Mouse (Mus musculus): ENCODE measurements around the gene Btbd6. TPM values are rescaled to one million over a fixed set of nuclear protein-coding genes. Genes with fewer than 3 reads are reported as not detected.

Btbd6 gene
- polyA plus RNA-seq, 1 experiment: 25.3 TPM

DNA sequence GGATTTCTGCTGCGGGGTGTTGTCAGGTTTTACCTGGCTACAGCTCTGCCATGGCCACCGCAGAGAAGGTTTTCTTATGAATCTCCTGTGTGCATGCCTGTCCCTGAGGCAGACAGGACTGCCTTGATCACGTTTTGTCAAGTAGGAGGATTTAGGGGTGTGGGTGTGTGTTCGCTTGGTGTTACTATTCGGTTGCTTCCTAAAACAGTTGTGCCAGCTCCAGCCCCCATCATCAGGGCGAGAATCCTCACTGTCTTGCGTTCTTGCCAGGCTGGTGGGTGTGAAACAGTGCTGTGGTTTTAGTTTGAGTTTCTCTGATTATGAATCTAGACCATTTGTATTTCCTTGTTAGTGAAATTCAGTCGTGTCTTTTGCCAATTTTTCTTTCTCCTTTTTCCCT lies 40.7 kb downstream of the Btbd6 start:
- Histone ChIP-seq H3K36me3 (replicated peaks; ENCODE audit: low read length) (no peaks in the 10 kb centered on the region), H3K4me1 (peaks cover 53% of the 10 kb centered on the region), H3K9me3 (no peaks in the 10 kb centered on the region), H3K27me3 (replicated peaks) (peaks cover 27% of the 10 kb centered on the region), H3K4me3 (replicated peaks) (no peak overlapping the region)
- TF ChIP-seq FLI1 (IDR thresholded peaks at IDR 0.05; ENCODE audit: low read length) (no peak), GATA1 (IDR thresholded peaks at IDR 0.05; ENCODE audit: borderline replicate concordance, low read length) (no peak)

GRCm38 (mm10) chr12:113017429-113017984 lies 41.2 kb downstream of the Btbd6 start:
- H3K4me3 ChIP-seq (replicated peaks): peak overlapping the region; percentile 77
- TF ChIP-seq GATA1 (IDR thresholded peaks at IDR 0.05; ENCODE audit: borderline replicate concordance, low read length) (no peak), FLI1 (IDR thresholded peaks at IDR 0.05; ENCODE audit: low read length) (no peak)
- peaks cover 27% of the 10 kb centered on the region for H3K27me3 ChIP-seq (replicated peaks)
- H3K36me3 ChIP-seq (replicated peaks; ENCODE audit: low read length): no peaks in the 10 kb centered on the region
- H3K9me3 ChIP-seq: no peaks in the 10 kb centered on the region
- H3K4me1 ChIP-seq: peaks cover 47% of the 10 kb centered on the region

DNA sequence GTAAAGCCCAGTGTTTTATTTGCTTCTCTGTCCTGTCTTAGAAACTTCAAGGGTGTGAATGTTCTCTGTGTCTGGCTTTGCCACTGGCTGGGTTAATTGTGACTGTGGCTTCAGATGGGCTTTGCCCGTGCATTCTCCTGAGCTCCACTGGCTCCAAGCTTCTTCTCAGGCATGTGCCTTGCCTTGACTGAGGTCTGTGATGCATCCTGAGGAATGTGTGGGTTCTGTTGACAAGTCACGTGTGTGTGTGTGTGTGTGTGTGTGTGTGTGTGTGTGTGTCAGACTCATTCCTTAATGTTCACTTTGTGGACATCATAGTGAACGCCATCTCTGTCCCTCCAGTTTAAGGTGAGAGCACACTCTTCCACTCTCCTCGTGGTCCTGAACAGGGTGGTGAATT lies 42.5 kb downstream of the Btbd6 start:
- TF ChIP-seq GATA1 (IDR thresholded peaks at IDR 0.05; ENCODE audit: borderline replicate concordance, low read length) (no peak), FLI1 (IDR thresholded peaks at IDR 0.05; ENCODE audit: low read length) (no peak)
- Histone ChIP-seq H3K4me1 (peaks cover 46% of the 10 kb centered on the region), H3K4me3 (replicated peaks) (no peak overlapping the region), H3K36me3 (replicated peaks; ENCODE audit: low read length) (peaks cover under 1% of the 10 kb centered on the region), H3K27me3 (replicated peaks) (peaks cover 26% of the 10 kb centered on the region), H3K9me3 (no peaks in the 10 kb centered on the region)

- H3K4me1 ChIP-seq: peaks cover 52% of the 10 kb centered on the region
- H3K9me3 ChIP-seq: 0 out of 2 replicates have a peak, but pooled peaks cover under 1% of the 10 kb centered on the region
- no peak for TF ChIP-seq GATA1 (IDR thresholded peaks at IDR 0.05; ENCODE audit: borderline replicate concordance, low read length)
- TF ChIP-seq FLI1 (IDR thresholded peaks at IDR 0.05; ENCODE audit: low read length): no peak
- no peak overlapping the region for H3K4me3 ChIP-seq (replicated peaks)
- H3K27me3 ChIP-seq (replicated peaks): peaks cover 23% of the 10 kb centered on the region
- peaks cover 7% of the 10 kb centered on the region for H3K36me3 ChIP-seq (replicated peaks; ENCODE audit: low read length)
These were observed 45.2 kb downstream of the Btbd6 start for GRCm38 (mm10) chr12:113021488-113021887.

DNA sequence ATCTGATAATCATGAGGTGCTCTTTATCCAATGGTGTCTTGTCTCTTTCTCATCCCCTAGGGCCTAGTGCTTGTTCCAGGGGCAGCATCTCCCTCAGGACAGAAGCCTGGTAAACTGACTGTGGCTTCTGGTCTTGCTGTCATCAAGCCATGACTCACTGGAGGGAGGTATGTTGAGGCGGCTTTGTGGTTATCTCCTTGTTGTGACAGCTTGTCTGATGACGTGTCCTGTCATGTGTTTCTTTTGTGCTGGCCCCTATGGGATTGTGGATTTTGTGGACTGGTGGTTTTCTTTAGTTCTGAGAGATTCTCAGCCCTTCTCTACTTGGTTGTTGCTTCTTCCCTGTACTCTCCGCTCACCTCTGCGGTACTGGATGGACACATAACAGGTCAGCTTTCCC lies 46.8 kb downstream of the Btbd6 start:
- H3K4me1 ChIP-seq: peaks cover 52% of the 10 kb centered on the region
- H3K9me3 ChIP-seq: 0 out of 2 replicates have a peak, but pooled peaks cover 3% of the 10 kb centered on the region
- peaks cover 22% of the 10 kb centered on the region for H3K27me3 ChIP-seq (replicated peaks)
- TF ChIP-seq GATA1 (IDR thresholded peaks at IDR 0.05; ENCODE audit: borderline replicate concordance, low read length) (no peak), FLI1 (IDR thresholded peaks at IDR 0.05; ENCODE audit: low read length) (no peak)
- peak overlapping the region; percentile 66 for H3K4me3 ChIP-seq (replicated peaks)
- peaks cover 15% of the 10 kb centered on the region for H3K36me3 ChIP-seq (replicated peaks; ENCODE audit: low read length)

DNA sequence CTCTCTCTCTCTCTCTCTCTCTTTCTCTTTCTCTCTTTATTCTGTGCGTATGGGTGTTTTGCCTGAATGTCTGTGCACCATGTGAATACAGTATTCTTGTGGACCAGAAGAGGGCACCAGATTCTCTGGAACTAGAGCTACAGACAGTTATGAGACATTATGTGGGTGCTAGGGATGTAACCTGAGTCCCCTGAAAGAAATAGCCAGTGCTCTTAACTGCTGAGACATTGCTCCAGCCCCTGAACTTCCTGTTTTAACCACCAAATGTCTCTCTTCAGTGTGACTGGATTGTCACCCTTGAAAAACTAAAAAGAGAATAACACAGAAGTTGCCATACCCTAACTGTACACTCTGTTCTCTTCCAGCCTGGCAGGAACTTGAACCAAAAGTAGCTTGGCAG lies 50.3 kb downstream of the Btbd6 start:
- H3K9me3 ChIP-seq: 0 out of 2 replicates have a peak, but pooled peaks cover 3% of the 10 kb centered on the region
- no peak overlapping the region for H3K4me3 ChIP-seq (replicated peaks)
- TF ChIP-seq FLI1 (IDR thresholded peaks at IDR 0.05; ENCODE audit: low read length) (no peak), GATA1 (IDR thresholded peaks at IDR 0.05; ENCODE audit: borderline replicate concordance, low read length) (no peak)
- peaks cover 18% of the 10 kb centered on the region for H3K36me3 ChIP-seq (replicated peaks; ENCODE audit: low read length)
- peaks cover 82% of the 10 kb centered on the region for H3K4me1 ChIP-seq
- peaks cover 31% of the 10 kb centered on the region for H3K27me3 ChIP-seq (replicated peaks)

DNA sequence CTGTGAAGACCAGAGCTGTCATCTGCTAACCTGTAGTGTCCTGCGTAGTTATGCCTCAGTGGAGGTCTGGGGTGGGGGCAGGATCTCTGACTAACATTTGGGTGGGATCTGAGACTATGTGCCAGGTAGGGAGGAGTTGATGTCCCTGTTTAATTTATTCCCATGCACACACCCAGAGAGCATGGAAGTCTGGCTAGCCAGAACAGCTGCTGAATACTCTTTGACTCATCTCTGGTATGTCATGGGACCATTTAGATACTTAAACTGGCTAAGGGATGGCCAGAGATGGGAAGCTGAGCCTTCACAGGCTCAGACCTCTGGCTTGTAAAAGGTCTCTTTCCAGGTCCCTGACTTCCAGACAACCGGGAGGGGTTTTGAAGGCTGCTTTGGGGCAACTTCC lies 51.2 kb downstream of the Btbd6 start:
- Histone ChIP-seq H3K9me3 (0 out of 2 replicates have a peak, but pooled peaks cover 3% of the 10 kb centered on the region), H3K4me1 (peaks cover 91% of the 10 kb centered on the region), H3K4me3 (replicated peaks) (no peak overlapping the region), H3K36me3 (replicated peaks; ENCODE audit: low read length) (peaks cover 21% of the 10 kb centered on the region), H3K27me3 (replicated peaks) (peaks cover 36% of the 10 kb centered on the region)
- no peak for TF ChIP-seq GATA1 (IDR thresholded peaks at IDR 0.05; ENCODE audit: borderline replicate concordance, low read length)
- TF ChIP-seq FLI1 (IDR thresholded peaks at IDR 0.05; ENCODE audit: low read length): no peak

DNA sequence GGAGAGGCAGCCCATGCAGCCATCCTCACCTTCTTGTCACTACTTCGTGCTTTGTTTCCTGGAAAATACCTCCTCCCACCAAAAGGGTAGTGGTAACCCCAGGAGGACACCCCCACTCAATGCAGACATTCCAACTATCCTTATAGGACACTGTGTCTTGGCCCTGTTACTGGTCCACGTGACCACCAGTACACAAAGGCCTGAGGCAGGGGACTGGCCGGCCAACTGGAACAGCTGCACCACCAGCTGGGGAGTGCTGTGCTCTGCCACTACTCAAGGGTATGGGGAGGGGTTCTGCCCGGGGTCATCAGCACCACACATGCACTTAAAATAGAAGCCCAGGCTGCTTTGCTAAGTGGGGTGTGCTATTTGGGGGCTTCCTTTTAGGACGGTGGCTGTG lies 51.8 kb downstream of the Btbd6 start:
- TF ChIP-seq GATA1 (IDR thresholded peaks at IDR 0.05; ENCODE audit: borderline replicate concordance, low read length) (no peak), FLI1 (IDR thresholded peaks at IDR 0.05; ENCODE audit: low read length) (no peak)
- Histone ChIP-seq H3K9me3 (0 out of 2 replicates have a peak, but pooled peaks cover 3% of the 10 kb centered on the region), H3K4me3 (replicated peaks) (no peak overlapping the region), H3K36me3 (replicated peaks; ENCODE audit: low read length) (peaks cover 25% of the 10 kb centered on the region), H3K27me3 (replicated peaks) (peaks cover 42% of the 10 kb centered on the region), H3K4me1 (peaks cover 93% of the 10 kb centered on the region)

Other genes starting within 250 kb of the Btbd6 start
- gene Pld4, start 215.8 kb upstream of the Btbd6 start, polyA plus RNA-seq (2012; ENCODE audit: insufficient read depth, low replicate concordance): 11.4 and 36.3 TPM in 2 replicates
- gene Ahnak2, start 173.8 kb upstream of the Btbd6 start, polyA plus RNA-seq (2012; ENCODE audit: insufficient read depth, low replicate concordance): 3.3 TPM in 1 of 2 replicates, not detected in the other
- gene Clba1, start 167.5 kb upstream of the Btbd6 start, polyA plus RNA-seq (2012; ENCODE audit: insufficient read depth, low replicate concordance): 8.2 and 25.4 TPM in 2 replicates
- gene Cdca4, start 147.1 kb upstream of the Btbd6 start, polyA plus RNA-seq (2012; ENCODE audit: insufficient read depth, low replicate concordance): 3.2 and 11.7 TPM in 2 replicates
- gene Gpr132, start 108.3 kb upstream of the Btbd6 start, polyA plus RNA-seq (2012; ENCODE audit: insufficient read depth, low replicate concordance): 1.2 TPM in 1 of 2 replicates, not detected in the other
- gene Jag2, start 46.7 kb upstream of the Btbd6 start, polyA plus RNA-seq (2012; ENCODE audit: insufficient read depth, low replicate concordance): 4.8 and 14.7 TPM in 2 replicates
- gene Nudt14, start 34.4 kb upstream of the Btbd6 start, polyA plus RNA-seq (2012; ENCODE audit: insufficient read depth, low replicate concordance): 14.1 and 42.5 TPM in 2 replicates
- gene Brf1, start 24.2 kb downstream of the Btbd6 start, polyA plus RNA-seq (2012; ENCODE audit: insufficient read depth, low replicate concordance): 11.5 and 16.3 TPM in 2 replicates
- gene Pacs2, start 38.0 kb downstream of the Btbd6 start, polyA plus RNA-seq (2012; ENCODE audit: insufficient read depth, low replicate concordance): 7.0 and 8.7 TPM in 2 replicates
- not detected in 2 replicates for gene Tex22, start 98.0 kb downstream of the Btbd6 start, polyA plus RNA-seq (2012; ENCODE audit: insufficient read depth, low replicate concordance)
- 120 and 145 TPM in 2 replicates for gene Mta1, start 121.8 kb downstream of the Btbd6 start, polyA plus RNA-seq (2012; ENCODE audit: insufficient read depth, low replicate concordance)
- 6.1 and 14.4 TPM in 2 replicates for gene Crip2, start 163.8 kb downstream of the Btbd6 start, polyA plus RNA-seq (2012; ENCODE audit: insufficient read depth, low replicate concordance)
- gene Crip1, start 169.8 kb downstream of the Btbd6 start, polyA plus RNA-seq (2012; ENCODE audit: insufficient read depth, low replicate concordance): 12.3 and 39.8 TPM in 2 replicates
- gene Tedc1, start 179.9 kb downstream of the Btbd6 start, polyA plus RNA-seq (2012; ENCODE audit: insufficient read depth, low replicate concordance): 2.0 and 7.6 TPM in 2 replicates
- not detected in 2 replicates for gene Tmem121, start 209.4 kb downstream of the Btbd6 start, polyA plus RNA-seq (2012; ENCODE audit: insufficient read depth, low replicate concordance)

All from megakaryocyte, embryonic 14.5 days (primary cell).